Mouse (Mus musculus) adrenal gland, adult (tissue): ENCODE data around the gene Htr2a.

Experiments used
- DNase-seq, 2 experiments: peaks; one replicate each; pipeline ENCODE4 v3.0.0; 2022 to 2023; ENCODE audit warnings: low spot score in 1 of 2; ENCODE audit not compliant: inconsistent age in 2 of 2

Gene Htr2a

GRCm38 (mm10) chr14:74696766-74697165 is 56.1 kb downstream of the Htr2a start:
- no peak for DNase-seq

- DNase-seq, result no peak
These were observed 56.8 kb downstream of the Htr2a start for GRCm38 (mm10) chr14:74697432-74697831.

- DNase-seq, result no peak
These were observed 58.6 kb downstream of the Htr2a start for GRCm38 (mm10) chr14:74699241-74699640.

- DNase-seq, result no peak
These were observed 63.3 kb downstream of the Htr2a start for GRCm38 (mm10) chr14:74703930-74704329.

- DNase-seq, result peak; percentile 34 to 76
These were observed 68.4 kb downstream of the Htr2a start for GRCm38 (mm10) chr14:74709054-74709453.

- DNase-seq, result no peak
These were observed 82.9 kb downstream of the Htr2a start for GRCm38 (mm10) chr14:74723541-74723940.

GRCm38 (mm10) chr14:74731221-74732078 is 90.8 kb downstream of the Htr2a start:
- no peak for DNase-seq

GRCm38 (mm10) chr14:74732079-74732783 is 91.6 kb downstream of the Htr2a start, which contains the start of gene Esd:
TSS of gene Esd (plus strand) at chr14:74732297.
- peak; percentile 97 to 98 for DNase-seq

- peak in 1 of 2 experiments; percentile 69 for DNase-seq
These were observed 92.8 kb downstream of the Htr2a start for GRCm38 (mm10) chr14:74733397-74733796.

GRCm38 (mm10) chr14:74735471-74735870 is 94.8 kb downstream of the Htr2a start:
- DNase-seq, result no peak

GRCm38 (mm10) chr14:74736850-74737249 is 96.2 kb downstream of the Htr2a start:
- DNase-seq, result no peak
